Mouse (Mus musculus) urinary bladder, adult 2 months (tissue): Measurements from ENCODE around the gene Mllt11. TPM values are rescaled to one million over a fixed set of nuclear protein-coding genes. Genes with fewer than 3 reads are reported as not detected.

Experiments
- DNase-seq: peaks from one replicate; pipeline ENCODE4 v3.0.0; 2022; ENCODE audit warnings: low spot score
- polyA plus RNA-seq: library from polyadenylated mRNA; depleted of rRNA; stranded (reverse); fragments of >200 nt; gene quantifications from 2 replicates; pipeline ENCODE4 v1.2.3, GENCODE M21; 2012; rRNA removed

The Mllt11 gene
- polyA plus RNA-seq, 1 experiment, result 15.4 TPM

DNA sequence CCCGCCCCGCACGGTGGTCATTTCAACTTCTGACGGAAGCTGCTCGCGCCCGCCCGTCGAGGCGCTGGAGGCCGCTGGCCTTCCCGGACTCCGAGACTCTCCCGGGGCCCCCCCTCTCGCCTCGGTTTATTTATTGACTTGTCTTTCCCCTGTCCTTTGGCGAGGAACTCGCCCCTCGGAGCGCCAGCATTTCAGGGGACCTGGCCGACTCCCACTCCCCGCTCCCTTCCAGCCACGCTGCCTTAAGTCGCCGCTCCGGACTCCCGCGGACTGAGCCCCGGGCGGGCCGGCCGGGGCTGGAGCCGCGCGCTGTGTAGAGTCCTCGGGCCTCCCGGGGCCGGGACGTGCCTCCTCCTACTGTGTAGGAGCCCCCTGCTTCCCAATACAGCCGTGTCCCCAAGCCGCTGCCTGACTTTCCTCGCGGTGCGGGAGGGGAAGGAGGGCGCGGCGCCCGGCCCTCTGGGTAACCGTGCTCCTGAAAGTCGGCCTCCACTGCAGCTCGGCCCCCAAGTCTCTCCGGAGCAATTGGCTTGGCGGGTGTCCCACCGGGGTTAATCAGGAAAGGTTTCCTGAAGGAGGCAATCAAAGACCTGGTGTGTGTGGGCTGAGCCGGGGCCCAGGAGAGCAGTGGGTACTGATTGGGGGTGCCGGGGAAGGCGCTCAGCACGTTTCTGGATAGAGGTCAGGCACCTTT, 58.6 kb downstream of the Mllt11 start:
- DNase-seq, result no peak

DNA sequence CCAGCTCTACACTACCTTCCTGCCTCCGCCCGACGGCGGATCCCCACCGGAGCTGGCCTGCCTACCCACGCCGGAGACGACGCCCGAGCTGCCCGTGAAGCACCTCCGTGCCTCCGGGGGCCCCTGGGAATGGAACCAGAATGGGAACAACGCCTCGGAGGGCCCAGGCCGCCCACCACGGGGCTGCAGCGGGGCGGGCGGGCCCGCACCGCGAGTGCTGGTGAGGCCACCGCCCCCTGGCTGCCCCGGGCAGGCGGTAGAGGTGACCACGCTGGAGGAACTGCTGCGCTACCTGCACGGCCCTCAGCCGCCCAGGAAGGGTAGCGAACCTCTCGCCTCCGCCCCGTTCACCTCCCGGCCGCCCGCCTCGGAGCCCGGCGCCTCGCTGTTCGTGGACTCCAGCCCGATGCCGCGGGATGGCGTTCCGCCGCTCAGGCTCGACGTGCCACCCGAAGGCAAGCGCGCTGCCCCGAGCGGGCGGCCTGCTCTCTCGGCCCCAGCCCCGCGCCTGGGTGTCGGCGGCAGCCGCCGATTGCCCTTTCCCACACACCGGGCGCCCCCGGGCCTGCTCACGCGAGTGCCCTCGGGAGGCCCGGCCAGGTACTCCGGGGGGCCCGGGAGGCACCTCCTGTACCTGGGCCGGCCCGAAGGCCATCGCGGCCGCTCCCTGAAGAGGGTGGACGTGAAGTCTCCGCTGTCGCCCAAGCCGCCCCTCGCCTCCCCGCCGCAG, 59.3 kb downstream of the Mllt11 start:
- DNase-seq, result no peak

DNA sequence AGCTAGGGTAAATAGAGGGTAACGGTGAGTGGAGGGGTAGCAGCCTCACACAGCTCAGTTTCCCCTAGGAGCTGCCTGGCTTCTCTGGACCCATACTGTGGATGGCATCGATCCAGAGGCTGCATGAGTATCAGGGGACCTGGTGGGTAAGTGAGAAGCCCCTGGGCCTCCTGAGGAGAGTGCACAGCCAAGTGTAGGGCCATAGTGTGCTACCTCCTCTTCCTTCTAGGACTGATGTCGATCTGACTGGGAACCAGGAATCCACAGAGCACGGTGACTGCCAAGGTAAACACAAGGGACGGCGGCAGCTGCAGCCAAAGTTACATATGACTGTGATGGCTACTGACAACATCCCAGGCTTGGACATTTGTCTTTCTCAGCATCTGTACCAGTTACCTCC, 60.9 kb downstream of the Mllt11 start:
- no peak for DNase-seq

DNA sequence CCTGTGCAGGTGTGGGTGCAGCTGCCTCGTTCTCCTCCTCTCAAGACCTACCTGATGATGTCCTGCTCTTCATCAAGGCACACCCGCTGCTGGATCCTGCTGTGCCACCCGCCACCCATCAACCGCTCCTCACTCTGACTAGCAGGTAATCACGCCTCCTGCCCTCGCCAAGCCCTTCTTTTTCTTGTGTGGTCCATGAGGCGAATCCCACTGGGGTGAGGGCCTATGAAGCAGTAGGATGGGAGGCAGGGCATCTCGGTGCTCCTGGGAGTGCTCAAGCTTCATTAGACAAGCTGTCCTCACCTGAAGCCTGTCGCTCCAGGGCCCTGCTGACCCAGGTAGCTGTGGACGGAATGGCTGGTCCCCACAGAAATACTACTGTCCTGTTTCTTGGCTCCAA, 62.0 kb downstream of the Mllt11 start:
- DNase-seq, result no peak

Other genes with a start within 250 kb of the Mllt11 start
- 14.0 and 17.6 TPM in 2 replicates for gene Zfp687, start 216.7 kb downstream of the Mllt11 start, polyA plus RNA-seq
- gene Psmd4, start 189.6 kb downstream of the Mllt11 start, polyA plus RNA-seq, result 172 and 195 TPM in 2 replicates
- gene Pip5k1a, start 125.2 kb downstream of the Mllt11 start, polyA plus RNA-seq, result 27.2 and 28.2 TPM in 2 replicates
- gene Vps72, start 121.1 kb downstream of the Mllt11 start, polyA plus RNA-seq, result 70.9 and 76.2 TPM in 2 replicates
- gene Tmod4, start 107.7 kb downstream of the Mllt11 start, polyA plus RNA-seq, result 1.2 and 1.5 TPM in 2 replicates
- 84.2 and 90.2 TPM in 2 replicates for gene Scnm1, start 98.2 kb downstream of the Mllt11 start, polyA plus RNA-seq
- 10.4 and 11.0 TPM in 2 replicates for gene Lysmd1, start 98.1 kb downstream of the Mllt11 start, polyA plus RNA-seq
- 8.5 and 8.7 TPM in 2 replicates for gene Tnfaip8l2, start 89.8 kb downstream of the Mllt11 start, polyA plus RNA-seq
- gene Sema6c, start 71.7 kb downstream of the Mllt11 start, polyA plus RNA-seq, result 4.2 and 5.8 TPM in 2 replicates
- gene Gabpb2, start 14.3 kb downstream of the Mllt11 start, polyA plus RNA-seq, result 21.4 and 21.9 TPM in 2 replicates
- 77.2 and 92.7 TPM in 2 replicates for gene Cdc42se1, start 3.4 kb downstream of the Mllt11 start, polyA plus RNA-seq
- gene Gm128, start 9.4 kb upstream of the Mllt11 start, polyA plus RNA-seq, result 0.47 and 0.58 TPM in 2 replicates
- 13.5 and 15.1 TPM in 2 replicates for gene Bnipl, start 19.0 kb upstream of the Mllt11 start, polyA plus RNA-seq
- gene Mindy1, start 49.2 kb upstream of the Mllt11 start, polyA plus RNA-seq, result 69.7 and 79.9 TPM in 2 replicates
- 19.2 and 20.3 TPM in 2 replicates for gene Prune1, start 49.9 kb upstream of the Mllt11 start, polyA plus RNA-seq
- gene Anxa9, start 75.0 kb upstream of the Mllt11 start, polyA plus RNA-seq, result 6.5 and 7.6 TPM in 2 replicates
- 119 and 126 TPM in 2 replicates for gene Cers2, start 82.6 kb upstream of the Mllt11 start, polyA plus RNA-seq
- 22.9 and 24.7 TPM in 2 replicates for gene Setdb1, start 125.0 kb upstream of the Mllt11 start, polyA plus RNA-seq
- gene 4930558C23Rik, start 170.7 kb upstream of the Mllt11 start, polyA plus RNA-seq, result not detected in 2 replicates
- 44.8 and 51.4 TPM in 2 replicates for gene Arnt, start 202.2 kb upstream of the Mllt11 start, polyA plus RNA-seq